Mouse (Mus musculus): ENCODE data around the gene Gm20834. TPM values are rescaled to one million over a fixed set of nuclear protein-coding genes. Genes with fewer than 3 reads are reported as not detected.

The Gm20834 gene
- not detected for total RNA-seq (2023)

DNA sequence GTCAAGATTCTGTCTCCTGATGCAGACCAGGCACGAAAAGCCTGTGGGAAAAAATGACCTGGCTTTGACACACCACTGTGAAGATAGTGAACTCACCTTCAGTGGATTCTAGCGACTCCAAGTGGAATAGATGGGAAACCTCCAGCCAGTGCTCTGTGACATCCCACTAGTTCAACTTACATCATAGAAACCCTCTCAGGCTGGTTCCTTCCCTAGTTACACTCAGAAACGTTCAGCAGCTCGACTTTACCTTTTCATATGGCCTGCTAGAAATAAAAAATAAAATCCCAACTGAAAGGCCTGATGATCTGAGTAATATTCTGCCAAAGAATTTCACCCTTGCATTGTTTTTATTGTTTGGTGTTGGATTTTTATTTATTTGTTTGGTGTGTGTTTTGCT lies at the start of gene Gm20834:
Gm20834 (minus strand) TSS at position 101 of the 400 bp plus-strand sequence.

Other genes with a start within 250 kb of the Gm20834 start
- not detected for gene Gm21310, start 177.4 kb downstream of the Gm20834 start, total RNA-seq (2023)
- gene Gm28510, start 88.1 kb upstream of the Gm20834 start, total RNA-seq (2023): not detected
- not detected for gene Gm20737, start 211.5 kb upstream of the Gm20834 start, total RNA-seq (2023)
- not detected for gene Gm21775, start 228.9 kb upstream of the Gm20834 start, total RNA-seq (2023)